Mouse (Mus musculus) cerebellum, adult 2 months (tissue): ENCODE measurements around the gene Nfkbia.

Source experiments
- CTCF ChIP-seq: fragments of 200-500 bp; IDR thresholded peaks from 2 replicates; pipeline ENCODE4 v1.5.1; 2011; ENCODE audit warnings: low read depth, mild to moderate bottlenecking, control low read depth, low read length, moderate library complexity, borderline replicate concordance; ENCODE audit not compliant: insufficient read depth
- POLR2A ChIP-seq: fragments of 200-500 bp; IDR thresholded peaks from 2 replicates; pipeline ENCODE4 v1.6.1; 2011; ENCODE audit warnings: low read length, control low read depth, borderline replicate concordance; ENCODE audit not compliant: insufficient read depth

GRCm38 (mm10) chr12:55483591-55483990 lies 8.9 kb downstream of the Nfkbia start:
- TF ChIP-seq POLR2A (no peak), CTCF (no peak)
